In genomic region chr2:152415786-152416185, GRCm38 (mm10) we compare ENCODE assay signal across 13 mouse cellular contexts. TPM values are rescaled to one million over a fixed set of nuclear protein-coding genes. Genes with fewer than 3 reads are reported as not detected.
DNase-seq lines count a peak whose midpoint lies in the region; ATAC-seq and TF ChIP-seq lines count a peak whose summit lies in the region.
"Had no signal": no experiment of that assay in that cellular context is flagged by ENCODE, and none has a peak within 500 bp of the region (broad histone marks: within the 10 kb centered on the region; RNA-seq: fewer than 3 reads in every experiment).

No protein-coding gene starts in this region.

- peaks cover 26% of the 10 kb centered on the region for H3K4me1 ChIP-seq in heart, embryonic 12.5 days (replicated peaks)
- H3K4me1 ChIP-seq in heart, adult 2 months (ENCODE audit: control insufficient read depth, insufficient read depth, low read length), result peaks cover 3% of the 10 kb centered on the region
- no peaks in the 10 kb centered on the region; the same call in 1 of the 2 replicates for H3K4me1 ChIP-seq in embryonic facial prominence, embryonic 11.5 days (ENCODE audit: control insufficient read depth, insufficient read depth, low read length)
- H3K4me1 ChIP-seq in hindbrain, postnatal 0 days (ENCODE audit: insufficient read depth, low read length), result peaks cover 13% of the 10 kb centered on the region
- H3K4me1 ChIP-seq in midbrain, embryonic 14.5 days (ENCODE audit: control insufficient read depth, insufficient read depth, low read length), result peaks cover 27% of the 10 kb centered on the region

- DNase-seq in heart, adult 2 months, result no peak
- no peak for DNase-seq in embryonic facial prominence, embryonic 11.5 days (ENCODE audit: low spot score)
- DNase-seq in hindbrain, postnatal 0 days (ENCODE audit: low spot score), result no peak
- DNase-seq in midbrain, embryonic 14.5 days, result no peak
- no peak for DNase-seq in spleen, postnatal 10 days (ENCODE audit: low spot score in 2 of 2)
- no peak for DNase-seq in adrenal gland, adult 18-20 months (ENCODE audit: low spot score in 2 of 2)
- no peak for DNase-seq in cerebellum, postnatal 10 days
- DNase-seq: adrenal gland, adult 2 months; thymus, postnatal 4 days had no signal

- no peaks in the 10 kb centered on the region for H3K79me2 ChIP-seq in heart, adult 2 months (replicated peaks; ENCODE audit: control insufficient read depth, insufficient read depth, low read length)

- peaks cover 14% of the 10 kb centered on the region for H3K9me3 ChIP-seq in heart, embryonic 12.5 days (replicated peaks)
- H3K9me3 ChIP-seq in embryonic facial prominence, embryonic 11.5 days (replicated peaks; ENCODE audit: control insufficient read depth, low read length), result no peaks in the 10 kb centered on the region; the same call in 1 of the 2 replicates
- no peaks in the 10 kb centered on the region for H3K9me3 ChIP-seq in hindbrain, postnatal 0 days (ENCODE audit: low read length)
- 0 out of 2 replicates have a peak, but pooled peaks cover 5% of the 10 kb centered on the region for H3K9me3 ChIP-seq in midbrain, embryonic 14.5 days (ENCODE audit: control insufficient read depth, low read length)

- intact Hi-C loops in heart, adult 2 months (cut with DNase I), result loop anchor here (2.0 kb wide), 2 partner anchors 19 to 21 kb away; no protein-coding TSS in a partner anchor

- no peak for TF ChIP-seq POLR2A in heart, adult 2 months (IDR thresholded peaks at IDR 0.05; ENCODE audit: insufficient read depth, low read depth, low read length)

- no peak overlapping the region for H3K9ac ChIP-seq in heart, embryonic 12.5 days
- no peak overlapping the region for H3K9ac ChIP-seq in heart, adult 2 months (ENCODE audit: low read depth, low read length)
- no peak overlapping the region for H3K9ac ChIP-seq in embryonic facial prominence, embryonic 11.5 days (replicated peaks; ENCODE audit: low read length)
- H3K9ac ChIP-seq in hindbrain, postnatal 0 days (replicated peaks; ENCODE audit: low read length), result no peak overlapping the region
- no peak overlapping the region for H3K9ac ChIP-seq in midbrain, embryonic 14.5 days (replicated peaks; ENCODE audit: low read length)

- ATAC-seq in heart, embryonic 12.5 days (ENCODE audit: insufficient number of reproducible peaks, low FRiP score), result no peak
- ATAC-seq in embryonic facial prominence, embryonic 11.5 days (replicated peaks; ENCODE audit: insufficient number of reproducible peaks, low FRiP score, low TSS enrichment, low read depth), result no peak
- ATAC-seq in hindbrain, postnatal 0 days, result no peak
- no peak for ATAC-seq in midbrain, embryonic 14.5 days (ENCODE audit: low FRiP score, low TSS enrichment)

- no peaks in the 10 kb centered on the region for H3K27me3 ChIP-seq in heart, embryonic 12.5 days (replicated peaks)
- H3K27me3 ChIP-seq in heart, adult 2 months (ENCODE audit: control insufficient read depth, insufficient read depth, low read length), result no peaks in the 10 kb centered on the region
- H3K27me3 ChIP-seq in embryonic facial prominence, embryonic 11.5 days (ENCODE audit: control insufficient read depth, insufficient read depth, low read length), result no peaks in the 10 kb centered on the region
- no peaks in the 10 kb centered on the region for H3K27me3 ChIP-seq in hindbrain, postnatal 0 days (ENCODE audit: insufficient read depth, low read length)
- H3K27me3 ChIP-seq in midbrain, embryonic 14.5 days (ENCODE audit: control insufficient read depth, insufficient read depth, low read length), result no peaks in the 10 kb centered on the region

- TF ChIP-seq CTCF in heart, adult 2 months (IDR thresholded peaks at IDR 0.05), result no peak
- TF ChIP-seq CTCF in hindbrain, postnatal 0 days (IDR thresholded peaks at IDR 0.05; ENCODE audit: low read depth), result no peak

- peak overlapping the region; percentile 78; the same call in 1 of the 2 replicates for H3K4me3 ChIP-seq in heart, embryonic 12.5 days
- no peak overlapping the region for H3K4me3 ChIP-seq in heart, adult 2 months
- H3K4me3 ChIP-seq in embryonic facial prominence, embryonic 11.5 days (ENCODE audit: low read depth, low read length), result no peak overlapping the region
- H3K4me3 ChIP-seq in hindbrain, postnatal 0 days (ENCODE audit: low read length), result peak overlapping the region; percentile 91; the same call in 1 of the 2 replicates
- peak overlapping the region; percentile 88; the same call in 1 of the 2 replicates for H3K4me3 ChIP-seq in midbrain, embryonic 14.5 days (replicated peaks; ENCODE audit: low read depth, low read length)

- H3K36me3 ChIP-seq in heart, embryonic 12.5 days, result peaks cover 4% of the 10 kb centered on the region; the same call in 1 of the 2 replicates
- H3K36me3 ChIP-seq in heart, adult 2 months (ENCODE audit: control insufficient read depth, insufficient read depth, low read length), result no peaks in the 10 kb centered on the region
- no peaks in the 10 kb centered on the region for H3K36me3 ChIP-seq in embryonic facial prominence, embryonic 11.5 days (replicated peaks; ENCODE audit: control insufficient read depth, insufficient read depth, low read depth, low read length)
- H3K36me3 ChIP-seq in hindbrain, postnatal 0 days (ENCODE audit: insufficient read depth, low read length), result no peaks in the 10 kb centered on the region
- no peaks in the 10 kb centered on the region for H3K36me3 ChIP-seq in midbrain, embryonic 14.5 days (ENCODE audit: control insufficient read depth, insufficient read depth, low read length)

- H3K27ac ChIP-seq in heart, embryonic 12.5 days (ENCODE audit: poor library complexity, severe bottlenecking), result peak overlapping the region; percentile 99
- no peak overlapping the region for H3K27ac ChIP-seq in heart, adult 2 months
- H3K27ac ChIP-seq in embryonic facial prominence, embryonic 11.5 days (replicated peaks; ENCODE audit: low read depth, low read length), result peak overlapping the region; percentile 98; the same call in 1 of the 2 replicates
- H3K27ac ChIP-seq in hindbrain, postnatal 0 days, result peak overlapping the region; percentile 98; the same call in 1 of the 2 replicates
- H3K27ac ChIP-seq in midbrain, embryonic 14.5 days (replicated peaks; ENCODE audit: low read depth, low read length), result peak overlapping the region; percentile 96; the same call in 1 of the 2 replicates

- TF ChIP-seq EP300 in heart, adult 2 months (IDR thresholded peaks at IDR 0.05; ENCODE audit: insufficient read depth, low read depth, low read length), result no peak

- H3K4me2 ChIP-seq in heart, embryonic 12.5 days, result peak overlapping the region; percentile 100
- H3K4me2 ChIP-seq in embryonic facial prominence, embryonic 11.5 days (ENCODE audit: low read depth, low read length), result no peak overlapping the region
- H3K4me2 ChIP-seq in hindbrain, postnatal 0 days (ENCODE audit: low read depth, low read length), result peak overlapping the region; percentile 73
- H3K4me2 ChIP-seq in midbrain, embryonic 14.5 days (ENCODE audit: low read length), result peak overlapping the region; percentile 79

- 95% methylated on average over 3 of the region's 3 CpGs for WGBS in heart, embryonic 12.5 days
- WGBS in heart, adult 2 months, result 97% methylated on average over 3 of the region's 3 CpGs
- 96% methylated on average over 3 of the region's 3 CpGs for WGBS in embryonic facial prominence, embryonic 11.5 days
- 95% methylated on average over 3 of the region's 3 CpGs for WGBS in hindbrain, postnatal 0 days
- 98% methylated on average over 3 of the region's 3 CpGs for WGBS in midbrain, embryonic 14.5 days

RNA-seq across cellular contexts. Expression of gene 6820408C15Rik, which starts 0.4 kb away (rescaled TPM):
- 1.7 and 2.1 TPM in 2 replicates for polyA plus RNA-seq in heart, embryonic 12.5 days (2016; fragmentation: Nextera tagmentation; extraction: Ambion mirVana)
- total RNA-seq in heart, adult 2 months (2021), result 1 to 10 TPM; 1.5 to 2.4 TPM
- 2.5 and 4.0 TPM in 2 replicates for polyA plus RNA-seq in heart, adult 2 months (2012; rRNA removed)
- polyA plus RNA-seq in embryonic facial prominence, embryonic 11.5 days (2014; fragmentation: Nextera tagmentation; extraction: Ambion mirVana), result 0.17 and 0.24 TPM in 2 replicates
- total RNA-seq in hindbrain, postnatal 0 days (2014; rRNA removed), result 2.3 and 3.9 TPM in 2 replicates
- 3.6 and 4.0 TPM in 2 replicates for polyA plus RNA-seq in hindbrain, postnatal 0 days (2015; fragmentation: Nextera tagmentation; extraction: Ambion mirVana)
- polyA plus RNA-seq in midbrain, embryonic 14.5 days (2014; fragmentation: Nextera tagmentation; extraction: Ambion mirVana), result 1.0 and 1.1 TPM in 2 replicates
- total RNA-seq in adrenal gland, adult 18-20 months (2021), result under 1 TPM; 0.36 to 0.74 TPM
- total RNA-seq: common myeloid progenitor, adult 5-6 weeks had no signal

RNA-seq across cellular contexts. Expression of gene Zcchc3, which starts 1.0 kb away (rescaled TPM):
- 61.4 and 64.9 TPM in 2 replicates for polyA plus RNA-seq in heart, embryonic 12.5 days (2016; fragmentation: Nextera tagmentation; extraction: Ambion mirVana)
- 1 to 10 TPM; 6.7 to 9.1 TPM for total RNA-seq in heart, adult 2 months (2021)
- polyA plus RNA-seq in heart, adult 2 months (2012; rRNA removed), result 4.0 and 5.5 TPM in 2 replicates
- polyA plus RNA-seq in embryonic facial prominence, embryonic 11.5 days (2014; fragmentation: Nextera tagmentation; extraction: Ambion mirVana), result 61.6 and 67.7 TPM in 2 replicates
- 17.4 TPM in 2 replicates for total RNA-seq in hindbrain, postnatal 0 days (2014; rRNA removed)
- 15.8 and 16.1 TPM in 2 replicates for polyA plus RNA-seq in hindbrain, postnatal 0 days (2015; fragmentation: Nextera tagmentation; extraction: Ambion mirVana)
- 18.0 and 19.3 TPM in 2 replicates for polyA plus RNA-seq in midbrain, embryonic 14.5 days (2014; fragmentation: Nextera tagmentation; extraction: Ambion mirVana)
- total RNA-seq in adrenal gland, adult 18-20 months (2021), result 1 to 10 TPM; 6.8 to 7.8 TPM

RNA-seq across cellular contexts. Expression of gene Sox12, which starts 17.9 kb away (rescaled TPM):
- polyA plus RNA-seq in heart, embryonic 12.5 days (2016; fragmentation: Nextera tagmentation; extraction: Ambion mirVana), result 11.5 TPM in 2 replicates
- 1 to 10 TPM; 6.9 to 8.3 TPM for total RNA-seq in heart, adult 2 months (2021)
- 7.6 and 8.8 TPM in 2 replicates for polyA plus RNA-seq in heart, adult 2 months (2012; rRNA removed)
- 19.6 and 20.7 TPM in 2 replicates for polyA plus RNA-seq in embryonic facial prominence, embryonic 11.5 days (2014; fragmentation: Nextera tagmentation; extraction: Ambion mirVana)
- total RNA-seq in hindbrain, postnatal 0 days (2014; rRNA removed), result 49.7 and 50.2 TPM in 2 replicates
- polyA plus RNA-seq in hindbrain, postnatal 0 days (2015; fragmentation: Nextera tagmentation; extraction: Ambion mirVana), result 9.7 and 10.1 TPM in 2 replicates
- polyA plus RNA-seq in midbrain, embryonic 14.5 days (2014; fragmentation: Nextera tagmentation; extraction: Ambion mirVana), result 21.9 and 25.4 TPM in 2 replicates
- 1 to 10 TPM; 3.5 to 7.3 TPM for total RNA-seq in adrenal gland, adult 18-20 months (2021)

RNA-seq across cellular contexts. Expression of gene Nrsn2, which starts 39.3 kb away (rescaled TPM):
- 3.4 and 3.8 TPM in 2 replicates for polyA plus RNA-seq in heart, embryonic 12.5 days (2016; fragmentation: Nextera tagmentation; extraction: Ambion mirVana)
- not detected for total RNA-seq in heart, adult 2 months (2021)
- polyA plus RNA-seq in heart, adult 2 months (2012; rRNA removed), result 0.31 TPM in 1 of 2 replicates, not detected in the other
- polyA plus RNA-seq in embryonic facial prominence, embryonic 11.5 days (2014; fragmentation: Nextera tagmentation; extraction: Ambion mirVana), result 3.0 and 4.2 TPM in 2 replicates
- total RNA-seq in hindbrain, postnatal 0 days (2014; rRNA removed), result 64.5 and 72.2 TPM in 2 replicates
- polyA plus RNA-seq in hindbrain, postnatal 0 days (2015; fragmentation: Nextera tagmentation; extraction: Ambion mirVana), result 83.8 and 91.3 TPM in 2 replicates
- 40.1 and 49.0 TPM in 2 replicates for polyA plus RNA-seq in midbrain, embryonic 14.5 days (2014; fragmentation: Nextera tagmentation; extraction: Ambion mirVana)
- 1 to 10 TPM; 5.8 to 6.7 TPM for total RNA-seq in adrenal gland, adult 18-20 months (2021)
- total RNA-seq: common myeloid progenitor, adult 5-6 weeks; heart, adult 8-10 months had no signal
- polyA plus RNA-seq: liver, embryonic 16.5 days had no signal

RNA-seq across cellular contexts. Expression of gene Defb23, which starts 48.6 kb away (rescaled TPM):
- not detected in 2 replicates for polyA plus RNA-seq in heart, embryonic 12.5 days (2016; fragmentation: Nextera tagmentation; extraction: Ambion mirVana)
- not detected for total RNA-seq in heart, adult 2 months (2021)
- not detected in 2 replicates for polyA plus RNA-seq in heart, adult 2 months (2012; rRNA removed)
- polyA plus RNA-seq in embryonic facial prominence, embryonic 11.5 days (2014; fragmentation: Nextera tagmentation; extraction: Ambion mirVana), result not detected in 2 replicates
- not detected in 2 replicates for total RNA-seq in hindbrain, postnatal 0 days (2014; rRNA removed)
- not detected in 2 replicates for polyA plus RNA-seq in hindbrain, postnatal 0 days (2015; fragmentation: Nextera tagmentation; extraction: Ambion mirVana)
- polyA plus RNA-seq in midbrain, embryonic 14.5 days (2014; fragmentation: Nextera tagmentation; extraction: Ambion mirVana), result not detected in 2 replicates
- not detected for total RNA-seq in adrenal gland, adult 18-20 months (2021)
- total RNA-seq: adrenal gland, adult 2 months; common myeloid progenitor, adult 5-6 weeks; heart, adult 8-10 months had no signal
- polyA plus RNA-seq: adrenal gland, adult 2 months; liver, embryonic 16.5 days had no signal

Comparison
In these comparisons a context has a peak if more than half of its experiments do, and no peak if none do; other contexts are left out.
1. H3K4me3 ChIP-seq: peak in heart, embryonic 12.5 days (single experiment), hindbrain, postnatal 0 days (single experiment) and midbrain, embryonic 14.5 days (single experiment); none in heart, adult 2 months (single experiment) and embryonic facial prominence, embryonic 11.5 days (single experiment).